Mouse (Mus musculus) midbrain, postnatal 0 days (tissue): ENCODE measurements around the gene Fam122c. TPM values are rescaled to one million over a fixed set of nuclear protein-coding genes. Genes with fewer than 3 reads are reported as not detected.
"Not testable (repeated sequence)": the region's sequence is repeated elsewhere in the genome, so short reads cannot be mapped to it uniquely, and the experiment has no call there.

ENCODE experiments used
- ATAC-seq: fragments of 200-750 bp; cut with Nextera tagmentation; 2 replicates; pipeline ENCODE4 v1.8.0; 2017; ENCODE audit warnings: moderate number of reproducible peaks, mild to moderate bottlenecking, moderate TSS enrichment, moderate library complexity; ENCODE audit not compliant: low FRiP score
- DNase-seq: peaks from one replicate; pipeline ENCODE4 v3.0.0-alpha.2; 2015; ENCODE audit warnings: low spot score
- H3K27ac ChIP-seq: fragments of 300-500 bp; sonication (generic); 2 replicates; pipeline ENCODE4 v1.5.1; 2014; ENCODE audit warnings: low read depth, mild to moderate bottlenecking, low read length, mixed read lengths
- H3K27me3 ChIP-seq: fragments of 300-500 bp; sonication (generic); 2 replicates; pipeline ENCODE4 v1.6.1; 2014; ENCODE audit warnings: low read length, control low read depth, mixed read lengths; ENCODE audit not compliant: insufficient read depth
- H3K36me3 ChIP-seq: fragments of 300-500 bp; sonication (generic); 2 replicates; pipeline ENCODE4 v1.6.1; 2014; ENCODE audit warnings: low read length, control low read depth, mixed read lengths; ENCODE audit not compliant: insufficient read depth
- H3K4me1 ChIP-seq: fragments of 300-500 bp; sonication (generic); 2 replicates; pipeline ENCODE4 v1.6.1; 2014; ENCODE audit warnings: mild to moderate bottlenecking, control low read depth, antibody characterized with exemption, low read length, mixed read lengths; ENCODE audit not compliant: insufficient read depth
- H3K4me2 ChIP-seq: fragments of 300-500 bp; sonication (generic); 2 replicates; pipeline ENCODE4 v1.6.1; 2014; ENCODE audit warnings: low read depth, mild to moderate bottlenecking, low read length, mixed read lengths; ENCODE audit not compliant: poor library complexity, severe bottlenecking
- H3K4me3 ChIP-seq: fragments of 300-500 bp; sonication (generic); 2 replicates; pipeline ENCODE4 v1.5.1; 2014; ENCODE audit warnings: low read depth, mild to moderate bottlenecking, low read length, moderate library complexity
- H3K9ac ChIP-seq: fragments of 300-500 bp; sonication (generic); replicated peaks from 2 replicates; pipeline ENCODE4 v1.6.1; 2014; ENCODE audit warnings: mild to moderate bottlenecking, low read length, moderate library complexity, mixed read lengths; ENCODE audit not compliant: poor library complexity, severe bottlenecking
- H3K9me3 ChIP-seq: fragments of 300-500 bp; sonication (generic); 2 replicates; pipeline ENCODE4 v1.6.1; 2016; ENCODE audit warnings: low read length, control low read depth
- CTCF ChIP-seq: IDR thresholded peaks from 2 replicates; pipeline ENCODE4 v1.5.1; 2016; ENCODE audit warnings: antibody characterized with exemption, mild to moderate bottlenecking
- WGBS: fragments of 180-500 bp; shearing (Covaris S2); extraction: QIAGEN DNeasy Blood & Tissue Kit; methylation state at CpG from one replicate; pipeline ENCODE4 v1.1.7; 2014; 5-methylcytosine and 5-hydroxymethylcytosine counted together
- polyA plus RNA-seq: library from polyadenylated mRNA; unstranded; fragments of >200 nt; fragmentation: Nextera tagmentation; extraction: Ambion mirVana; gene quantifications from 2 replicates; pipeline ENCODE4 v1.2.1, GENCODE M21; 2015
- total RNA-seq: library from RNA; depleted of rRNA; stranded (reverse); fragments of >200 nt; gene quantifications from 2 replicates; pipeline ENCODE4 v1.2.3, GENCODE M21; 2014

Fam122c gene
- total and polyA plus RNA-seq, 2 experiments from 2014 or later, result not detected

- H3K4me2 ChIP-seq, result no peak within 1 kb of the TSS
- H3K9ac ChIP-seq, result no peak within 1 kb of the TSS
- no peaks in the 10 kb centered on the region for H3K9me3 ChIP-seq
- H3K4me1 ChIP-seq, result no peaks in the 10 kb centered on the region
- no peak for DNase-seq
- H3K36me3 ChIP-seq, result no peaks in the 10 kb centered on the region
- H3K27me3 ChIP-seq, result no peaks in the 10 kb centered on the region
- ATAC-seq, result no peak
- no peak for TF ChIP-seq CTCF
- 78% methylated on average over 4 of the region's 4 CpGs for WGBS
- no peak within 1 kb of the TSS for H3K27ac ChIP-seq
- H3K4me3 ChIP-seq, result no peak within 1 kb of the TSS
Measured at GRCm38 (mm10) chrX:53240011-53240410, 33.2 kb upstream of the Fam122c start, which contains the start of gene Plac1. TSS of gene Plac1 (minus strand) at chrX:53240111.

- TF ChIP-seq CTCF, result peak; percentile 69
- no peak for ATAC-seq
- Histone ChIP-seq H3K4me3 (no peak overlapping the region), H3K36me3 (no peaks in the 10 kb centered on the region), H3K27me3 (no peaks in the 10 kb centered on the region), H3K27ac (no peak overlapping the region), H3K9ac (no peak overlapping the region), H3K4me2 (no peak overlapping the region), H3K9me3 (no peaks in the 10 kb centered on the region), H3K4me1 (no peaks in the 10 kb centered on the region)
- no peak for DNase-seq
Measured at GRCm38 (mm10) chrX:53255195-53255594, 18.0 kb upstream of the Fam122c start.

- Histone ChIP-seq H3K4me2 (no peak overlapping the region), H3K9ac (no peak overlapping the region), H3K4me1 (no peaks in the 10 kb centered on the region), H3K36me3 (no peaks in the 10 kb centered on the region), H3K27ac (no peak overlapping the region), H3K9me3 (no peaks in the 10 kb centered on the region), H3K4me3 (no peak overlapping the region), H3K27me3 (no peaks in the 10 kb centered on the region)
- ATAC-seq, result no peak
- DNase-seq, result no peak
- no peak for TF ChIP-seq CTCF
- WGBS, result 75% methylated on average over 9 of the region's 9 CpGs
Measured at GRCm38 (mm10) chrX:53266186-53266585, 7.0 kb upstream of the Fam122c start.

- H3K4me2 ChIP-seq, result peak overlapping the region; percentile 68
- peak overlapping the region; percentile 33; the same call in 1 of the 2 replicates for H3K9ac ChIP-seq
- H3K27me3 ChIP-seq, result no peaks in the 10 kb centered on the region
- no peaks in the 10 kb centered on the region for H3K4me1 ChIP-seq
- ATAC-seq (peak; percentile 59; the same call in 1 of the 2 replicates), DNase-seq (peak; percentile 47)
- no peaks in the 10 kb centered on the region for H3K9me3 ChIP-seq
- H3K4me3 ChIP-seq, result peak overlapping the region; percentile 54
- WGBS, result 21% methylated on average over 10 of the region's 10 CpGs
- no peaks in the 10 kb centered on the region for H3K36me3 ChIP-seq
- H3K27ac ChIP-seq, result no peak overlapping the region
- TF ChIP-seq CTCF, result no peak
Measured at GRCm38 (mm10) chrX:53268856-53269255, 4.4 kb upstream of the Fam122c start.

GRCm38 (mm10) chrX:53269289-53270062, 3.7 kb upstream of the Fam122c start, which contains the start of gene Fam122b:
TSS of gene Fam122b (minus strand) at chrX:53269805.
- no peaks in the 10 kb centered on the region for H3K9me3 ChIP-seq
- TF ChIP-seq CTCF, result no peak
- no peaks in the 10 kb centered on the region for H3K4me1 ChIP-seq
- DNase-seq (peak; percentile 95), ATAC-seq (peak; percentile 93)
- peak within 1 kb of the TSS; percentile 54 for H3K4me3 ChIP-seq
- 28% methylated on average over 35 of the region's 40 CpGs for WGBS
- peak within 1 kb of the TSS; percentile 68 for H3K4me2 ChIP-seq
- H3K27ac ChIP-seq, result no peak within 1 kb of the TSS
- no peaks in the 10 kb centered on the region for H3K27me3 ChIP-seq
- peak within 1 kb of the TSS; percentile 33; the same call in 1 of the 2 replicates for H3K9ac ChIP-seq
- H3K36me3 ChIP-seq, result no peaks in the 10 kb centered on the region

GRCm38 (mm10) chrX:53270063-53270432, 3.2 kb upstream of the Fam122c start:
- WGBS, result 23% methylated on average over 10 of the region's 10 CpGs
- no peaks in the 10 kb centered on the region for H3K9me3 ChIP-seq
- no peak overlapping the region for H3K9ac ChIP-seq
- no peak for TF ChIP-seq CTCF
- no peak overlapping the region for H3K27ac ChIP-seq
- peak overlapping the region; percentile 37 for H3K4me2 ChIP-seq
- H3K4me1 ChIP-seq, result no peaks in the 10 kb centered on the region
- ATAC-seq, result no peak
- DNase-seq, result no peak
- H3K4me3 ChIP-seq, result peak overlapping the region; percentile 54
- no peaks in the 10 kb centered on the region for H3K27me3 ChIP-seq
- no peaks in the 10 kb centered on the region for H3K36me3 ChIP-seq

- H3K4me1 ChIP-seq, DNase-seq: not testable (repeated sequence)
Measured at GRCm38 (mm10) chrX:53271628-53272027, 1.6 kb upstream of the Fam122c start.

More at GRCm38 (mm10) chrX:53271628-53272027, 1.6 kb upstream of the Fam122c start:
- not testable (repeated sequence) for ATAC-seq, H3K27ac ChIP-seq, H3K9ac ChIP-seq, H3K4me3 ChIP-seq, H3K4me2 ChIP-seq, H3K36me3 ChIP-seq, H3K9me3 ChIP-seq, H3K27me3 ChIP-seq
- WGBS, result 83% methylated on average over 2 of the region's 3 CpGs
